Mouse (Mus musculus) embryonic facial prominence, embryonic 11.5 days (tissue): ENCODE data around the gene Ergic3. TPM values are rescaled to one million over a fixed set of nuclear protein-coding genes. Genes with fewer than 3 reads are reported as not detected.

Experiments used
- ATAC-seq: fragments of 200-750 bp; cut with Nextera tagmentation; replicated peaks from 2 replicates; pipeline ENCODE4 v1.8.0; 2017; ENCODE audit warnings: low read depth; ENCODE audit not compliant: insufficient number of reproducible peaks, low FRiP score, low TSS enrichment
- DNase-seq: peaks from one replicate; pipeline ENCODE4 v3.0.0-alpha.2; 2015; ENCODE audit warnings: low spot score
- H3K27ac ChIP-seq: fragments of 300-500 bp; sonication (generic); replicated peaks from 2 replicates; pipeline ENCODE4 v1.5.1; 2014; ENCODE audit warnings: mild to moderate bottlenecking, low read depth, low read length, control low read depth
- H3K27me3 ChIP-seq: fragments of 300-500 bp; sonication (generic); 2 replicates; pipeline ENCODE4 v1.6.1; 2014; ENCODE audit warnings: mild to moderate bottlenecking, low read length, moderate library complexity, mixed read lengths; ENCODE audit not compliant: control insufficient read depth, insufficient read depth
- H3K36me3 ChIP-seq: fragments of 300-500 bp; sonication (generic); replicated peaks from 2 replicates; pipeline ENCODE4 v1.6.1; 2014; ENCODE audit warnings: low read depth, mild to moderate bottlenecking, low read length, moderate library complexity, mixed read lengths; ENCODE audit not compliant: control insufficient read depth, insufficient read depth
- H3K4me1 ChIP-seq: fragments of 300-500 bp; sonication (generic); 2 replicates; pipeline ENCODE4 v1.6.1; 2014; ENCODE audit warnings: low read length, mixed read lengths; ENCODE audit not compliant: control insufficient read depth, insufficient read depth
- H3K4me2 ChIP-seq: fragments of 300-500 bp; sonication (generic); 2 replicates; pipeline ENCODE4 v1.6.1; 2014; ENCODE audit warnings: low read depth, mild to moderate bottlenecking, control low read depth, low read length, moderate library complexity
- H3K4me3 ChIP-seq: fragments of 300-500 bp; sonication (generic); 2 replicates; pipeline ENCODE4 v1.5.1; 2014; ENCODE audit warnings: low read depth, low read length, control low read depth
- H3K9ac ChIP-seq: fragments of 300-500 bp; sonication (generic); replicated peaks from 2 replicates; pipeline ENCODE4 v1.6.1; 2014; ENCODE audit warnings: mild to moderate bottlenecking, control low read depth, low read length
- H3K9me3 ChIP-seq: fragments of 300-500 bp; sonication (generic); replicated peaks from 2 replicates; pipeline ENCODE4 v1.6.1; 2016; ENCODE audit warnings: mild to moderate bottlenecking, low read length, inconsistent platforms, mixed read lengths; ENCODE audit not compliant: control insufficient read depth
- whole genome bisulfite sequencing: fragments of 180-500 bp; shearing (Covaris S2); extraction: QIAGEN DNeasy Blood & Tissue Kit; methylation state at CpG from one replicate; pipeline ENCODE4 v1.1.7; 2014; 5-methylcytosine and 5-hydroxymethylcytosine counted together
- polyA plus RNA-seq: library from polyadenylated mRNA; unstranded; fragments of >200 nt; fragmentation: Nextera tagmentation; extraction: Ambion mirVana; gene quantifications from 2 replicates; pipeline ENCODE4 v1.2.1, GENCODE M21; 2014

Ergic3 gene
- polyA plus RNA-seq: 175 and 210 TPM in 2 replicates

GRCm38 (mm10) chr2:156007888-156008532, at the start of gene Ergic3, which contains the start of gene 6430550D23Rik:
Ergic3 (plus strand) TSS chr2:156008045.
6430550D23Rik (minus strand) TSS chr2:156007977.
- under 1% methylated on average over 45 of the region's 45 CpGs for WGBS

GRCm38 (mm10) chr2:155959981-155960380, 47.9 kb upstream of the Ergic3 start:
- H3K4me2 ChIP-seq: no peak overlapping the region
- H3K27me3 ChIP-seq: no peaks in the 10 kb centered on the region
- no peak overlapping the region for H3K27ac ChIP-seq
- ATAC-seq: no peak
- peaks cover 13% of the 10 kb centered on the region for H3K36me3 ChIP-seq
- H3K4me3 ChIP-seq: no peak overlapping the region
- no peak for DNase-seq
- H3K9me3 ChIP-seq: no peaks in the 10 kb centered on the region
- no peak overlapping the region for H3K9ac ChIP-seq
- H3K4me1 ChIP-seq: no peaks in the 10 kb centered on the region
- 85% methylated on average over 5 of the region's 5 CpGs for WGBS

More at GRCm38 (mm10) chr2:156007888-156008532, at the start of gene Ergic3, which contains the start of gene 6430550D23Rik:
- Histone ChIP-seq H3K4me2 (peak within 1 kb of the TSS; percentile 42), H3K9me3 (no peaks in the 10 kb centered on the region), H3K27ac (0 out of 2 replicates have a peak within 1 kb of the TSS, but pooled peaks have one; percentile 22), H3K36me3 (peaks cover 7% of the 10 kb centered on the region), H3K9ac (peak within 1 kb of the TSS; percentile 76), H3K4me1 (no peaks in the 10 kb centered on the region), H3K4me3 (peak within 1 kb of the TSS; percentile 79), H3K27me3 (no peaks in the 10 kb centered on the region)
- DNase-seq (peak; percentile 99), ATAC-seq (peak; percentile 97)

DNA sequence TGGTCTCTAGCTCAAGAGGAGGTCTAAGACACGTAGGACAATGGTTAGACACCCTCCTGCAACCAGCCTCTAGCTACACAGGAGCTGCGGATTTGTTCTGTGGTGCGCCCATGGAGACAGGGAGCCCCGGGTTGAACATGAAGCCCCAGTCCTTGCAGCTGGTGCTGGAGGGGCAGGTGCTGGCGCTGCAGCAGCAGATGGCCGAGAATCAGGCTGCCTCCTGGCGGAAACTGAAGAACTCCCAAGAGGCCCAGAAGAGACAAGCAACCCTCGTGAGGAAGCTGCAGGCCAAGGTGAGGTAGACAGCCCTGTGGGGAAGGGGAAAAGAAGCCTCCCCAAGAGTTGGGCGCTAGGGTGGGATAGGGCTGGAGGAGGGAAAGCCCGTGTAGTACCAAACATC, 46.0 kb upstream of the Ergic3 start:
- H3K36me3 ChIP-seq: peaks cover 18% of the 10 kb centered on the region
- no peak for ATAC-seq
- H3K4me2 ChIP-seq: no peak overlapping the region
- H3K4me3 ChIP-seq: no peak overlapping the region
- H3K9ac ChIP-seq: no peak overlapping the region
- no peaks in the 10 kb centered on the region for H3K4me1 ChIP-seq
- WGBS: 82% methylated on average over 10 of the region's 10 CpGs
- no peaks in the 10 kb centered on the region for H3K9me3 ChIP-seq
- DNase-seq: no peak
- H3K27me3 ChIP-seq: no peaks in the 10 kb centered on the region
- no peak overlapping the region for H3K27ac ChIP-seq

- Histone ChIP-seq H3K9ac (no peak overlapping the region), H3K4me2 (no peak overlapping the region), H3K27me3 (no peaks in the 10 kb centered on the region), H3K4me3 (no peak overlapping the region), H3K27ac (no peak overlapping the region), H3K9me3 (no peaks in the 10 kb centered on the region), H3K36me3 (peaks cover 20% of the 10 kb centered on the region), H3K4me1 (no peaks in the 10 kb centered on the region)
- no peak for ATAC-seq
- 61% methylated on average over 1 of the region's 1 CpGs for whole genome bisulfite sequencing
- peak; percentile 36 for DNase-seq
These were observed 44.9 kb upstream of the Ergic3 start for GRCm38 (mm10) chr2:155962991-155963390.

- Histone ChIP-seq H3K27ac (no peak overlapping the region), H3K9me3 (no peaks in the 10 kb centered on the region), H3K27me3 (no peaks in the 10 kb centered on the region), H3K9ac (no peak overlapping the region), H3K4me1 (no peaks in the 10 kb centered on the region), H3K4me3 (no peak overlapping the region), H3K36me3 (peaks cover 31% of the 10 kb centered on the region), H3K4me2 (no peak overlapping the region)
- DNase-seq: no peak
- ATAC-seq: no peak
- WGBS: 83% methylated on average over 6 of the region's 6 CpGs
These were observed 34.5 kb upstream of the Ergic3 start for GRCm38 (mm10) chr2:155973348-155973747.

DNA sequence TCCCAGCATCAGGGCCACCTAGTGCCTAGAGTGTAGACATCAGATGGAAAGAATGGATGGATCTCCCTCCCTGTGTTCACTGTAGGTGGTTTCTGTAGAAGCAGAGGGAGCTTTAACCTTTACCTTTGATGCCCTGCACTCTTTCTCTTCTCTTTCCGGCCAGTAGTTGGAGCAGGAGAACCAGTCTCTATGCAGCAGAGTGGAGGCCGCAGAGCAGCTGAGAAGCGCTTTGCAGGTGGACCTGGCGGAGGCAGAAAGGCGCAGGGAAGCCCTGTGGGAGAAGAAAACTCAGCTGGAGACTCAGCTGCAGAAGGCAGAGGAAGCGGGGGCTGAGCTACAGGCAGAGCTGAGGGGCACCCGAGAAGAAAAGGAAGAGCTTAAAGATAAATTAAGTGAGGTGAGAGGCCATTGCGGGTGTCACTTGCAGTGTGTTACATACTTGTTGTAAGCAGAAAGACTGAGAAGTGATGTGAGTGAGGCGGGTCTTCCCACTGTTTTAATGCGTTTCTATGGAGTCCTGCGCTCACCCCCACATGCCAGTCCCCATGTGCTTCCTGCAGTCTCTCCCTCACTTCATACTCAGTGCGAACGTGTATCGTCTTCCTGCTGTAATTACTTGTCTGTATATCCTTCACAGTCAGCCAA, 33.6 kb upstream of the Ergic3 start:
- Histone ChIP-seq H3K4me2 (no peak overlapping the region), H3K27me3 (no peaks in the 10 kb centered on the region), H3K4me3 (no peak overlapping the region), H3K9me3 (no peaks in the 10 kb centered on the region), H3K27ac (no peak overlapping the region), H3K9ac (no peak overlapping the region), H3K4me1 (no peaks in the 10 kb centered on the region), H3K36me3 (peaks cover 31% of the 10 kb centered on the region)
- ATAC-seq (no peak), DNase-seq (no peak)
- 82% methylated on average over 14 of the region's 14 CpGs for WGBS

DNA sequence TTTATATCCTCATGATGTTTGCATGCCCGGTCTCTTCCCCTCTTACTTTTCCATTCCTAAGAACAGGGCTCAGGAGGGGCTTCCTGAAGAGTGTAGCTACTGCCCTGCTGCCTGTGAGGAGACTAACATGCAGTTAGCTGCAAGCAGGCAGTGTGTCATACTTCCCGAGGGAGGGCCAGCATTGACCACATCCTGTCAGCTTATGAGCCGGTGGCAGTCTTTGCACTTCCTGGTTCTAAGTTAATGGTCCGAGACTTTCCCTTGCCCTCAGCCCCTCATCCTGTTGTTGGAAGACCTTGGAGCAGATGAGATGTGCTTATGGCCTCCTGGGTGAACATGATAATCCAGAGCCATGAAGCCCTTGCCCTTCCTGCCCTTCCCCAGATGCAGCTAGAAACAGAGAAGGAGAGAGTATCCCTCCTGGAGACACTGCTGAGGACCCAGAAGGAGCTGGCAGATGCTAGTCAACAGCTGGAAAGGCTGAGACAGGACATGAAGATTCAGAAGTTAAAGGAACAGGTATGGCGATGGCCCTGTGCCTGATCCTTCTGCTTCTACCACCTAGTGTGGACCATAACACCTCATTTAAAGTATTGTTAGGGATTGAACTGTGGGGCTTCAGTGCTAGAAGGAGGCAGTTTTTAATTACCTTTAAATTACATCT, 28.4 kb upstream of the Ergic3 start:
- Histone ChIP-seq H3K9ac (no peak overlapping the region), H3K4me2 (no peak overlapping the region), H3K4me3 (no peak overlapping the region), H3K27ac (no peak overlapping the region), H3K4me1 (no peaks in the 10 kb centered on the region), H3K9me3 (no peaks in the 10 kb centered on the region), H3K27me3 (no peaks in the 10 kb centered on the region), H3K36me3 (peaks cover 29% of the 10 kb centered on the region)
- ATAC-seq (no peak), DNase-seq (no peak)
- 87% methylated on average over 5 of the region's 5 CpGs for WGBS

DNA sequence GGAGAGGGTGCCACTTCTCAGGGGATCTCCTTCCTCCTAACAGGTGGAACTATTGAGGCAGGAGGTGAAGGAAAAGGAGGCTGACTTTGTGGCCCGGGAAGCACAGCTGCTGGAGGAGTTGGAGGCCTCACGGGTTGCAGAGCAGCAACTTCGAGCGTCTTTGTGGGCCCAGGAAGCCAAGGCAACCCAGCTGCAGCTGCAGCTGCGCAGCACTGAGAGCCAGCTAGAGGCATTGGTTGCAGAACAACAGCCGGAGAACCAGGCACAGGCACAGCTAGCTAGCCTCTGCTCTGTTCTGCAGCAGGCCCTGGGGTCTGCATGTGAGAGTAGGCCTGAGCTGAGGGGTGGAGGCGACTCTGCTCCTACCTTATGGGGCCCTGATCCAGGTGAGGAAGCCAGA, 22.1 kb upstream of the Ergic3 start:
- peaks cover 29% of the 10 kb centered on the region for H3K36me3 ChIP-seq

More for the DNA sequence above, 22.1 kb upstream of the Ergic3 start:
- 84% methylated on average over 7 of the region's 7 CpGs for WGBS
- no peak overlapping the region for H3K4me2 ChIP-seq
- no peak for ATAC-seq
- H3K9me3 ChIP-seq: no peaks in the 10 kb centered on the region
- H3K9ac ChIP-seq: no peak overlapping the region
- no peaks in the 10 kb centered on the region for H3K4me1 ChIP-seq
- H3K4me3 ChIP-seq: no peak overlapping the region
- H3K27me3 ChIP-seq: no peaks in the 10 kb centered on the region
- no peak for DNase-seq
- no peak overlapping the region for H3K27ac ChIP-seq
